Mouse (Mus musculus) retina, adult 2 months (tissue): Measurements from ENCODE around the gene Dusp12.
A peak's percentile ranks its signal among the peaks of the same experiment; 100 is the strongest.

ENCODE experiments used
- DNase-seq: peaks from one replicate; pipeline ENCODE4 v3.0.0-alpha.2; 2012; ENCODE audit warnings: low read depth, low spot score

Gene Dusp12

DNA sequence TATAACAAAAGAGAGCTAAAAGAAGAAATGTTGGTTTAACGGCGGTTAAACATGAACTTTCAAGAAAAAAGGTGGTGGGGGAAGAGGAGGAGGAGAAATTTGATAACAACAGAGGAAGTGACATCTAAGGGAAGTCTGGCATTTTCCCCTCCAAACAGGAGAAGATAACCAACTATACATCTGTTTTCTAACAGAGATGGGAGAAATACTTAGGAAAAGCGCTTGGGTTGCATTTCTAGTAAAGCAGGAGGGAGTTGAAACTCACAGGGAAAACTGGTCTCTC lies 23.0 kb downstream of the Dusp12 start:
- DNase-seq, result no peak

DNA sequence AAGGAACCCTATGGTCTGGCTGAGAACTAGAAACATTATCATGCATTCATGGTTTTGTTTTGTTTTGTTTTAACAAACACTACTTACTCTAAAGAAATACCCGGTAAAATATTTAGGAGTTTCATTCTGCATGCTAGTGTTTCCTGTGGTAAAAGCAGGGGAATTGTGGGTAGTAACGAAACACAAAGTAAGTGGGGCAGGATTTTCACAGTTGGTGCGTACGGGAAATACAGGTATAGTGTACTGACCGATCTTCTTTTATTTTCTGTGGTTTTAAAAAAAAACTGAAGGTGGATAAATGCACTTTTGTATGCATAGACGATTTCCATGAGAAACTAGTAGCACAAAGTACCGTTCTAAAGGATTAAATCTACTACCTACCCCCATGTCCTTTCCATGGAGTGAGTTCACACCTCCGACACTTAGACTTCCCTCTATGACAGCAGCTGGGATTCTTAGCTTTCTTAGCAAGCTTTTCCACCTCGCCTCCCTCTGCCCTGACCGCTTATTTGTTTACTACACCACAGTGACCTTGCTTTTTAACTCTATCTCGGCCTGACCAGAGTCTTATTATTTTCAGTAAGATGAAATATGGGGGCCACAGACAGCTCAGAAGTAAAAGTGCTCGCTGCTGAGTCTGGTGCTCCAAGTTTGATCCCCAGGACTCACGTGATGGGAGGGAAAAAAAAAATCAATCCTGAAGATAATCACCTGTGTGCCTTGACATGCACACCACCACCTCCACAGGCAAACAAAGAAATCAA lies 23.5 kb downstream of the Dusp12 start:
- DNase-seq, result no peak

DNA sequence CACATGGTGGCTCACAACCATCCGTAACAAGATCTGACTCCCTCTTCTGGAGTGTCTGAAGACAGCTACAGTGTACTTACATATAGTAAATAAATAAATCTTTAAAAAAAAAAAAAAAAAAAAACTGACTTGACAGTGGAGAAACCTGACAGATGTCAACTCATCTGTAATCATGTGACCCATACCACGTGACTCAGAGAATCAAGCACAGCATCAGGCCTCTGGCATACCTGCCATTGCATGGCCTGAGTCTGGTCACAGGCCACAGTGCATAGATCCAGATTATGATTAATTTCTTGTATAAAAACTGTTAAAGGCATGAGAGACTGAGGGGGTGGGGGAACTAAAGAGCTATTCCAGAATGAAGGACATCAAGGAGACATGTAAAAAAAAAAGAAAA lies 26.5 kb downstream of the Dusp12 start:
- DNase-seq, result no peak

DNA sequence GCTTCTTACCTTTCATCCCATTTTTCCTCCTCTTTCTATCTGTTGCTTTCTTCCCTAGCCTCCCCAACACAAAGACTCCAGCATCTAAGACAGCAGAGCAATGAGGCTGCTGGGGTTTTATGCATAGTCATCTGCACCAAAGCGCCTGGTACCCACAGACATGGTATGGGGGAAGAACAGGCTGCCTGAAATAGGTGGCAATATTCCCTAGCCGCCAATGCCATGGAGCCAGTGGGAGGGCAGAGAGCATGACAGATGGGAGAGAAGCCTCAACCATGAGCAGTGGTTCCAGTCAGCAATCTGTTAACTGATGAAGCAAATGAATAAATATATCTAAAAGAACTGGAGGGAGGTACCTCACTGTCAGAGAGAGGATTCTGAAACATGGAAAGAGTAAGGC lies 28.0 kb downstream of the Dusp12 start:
- no peak for DNase-seq

DNA sequence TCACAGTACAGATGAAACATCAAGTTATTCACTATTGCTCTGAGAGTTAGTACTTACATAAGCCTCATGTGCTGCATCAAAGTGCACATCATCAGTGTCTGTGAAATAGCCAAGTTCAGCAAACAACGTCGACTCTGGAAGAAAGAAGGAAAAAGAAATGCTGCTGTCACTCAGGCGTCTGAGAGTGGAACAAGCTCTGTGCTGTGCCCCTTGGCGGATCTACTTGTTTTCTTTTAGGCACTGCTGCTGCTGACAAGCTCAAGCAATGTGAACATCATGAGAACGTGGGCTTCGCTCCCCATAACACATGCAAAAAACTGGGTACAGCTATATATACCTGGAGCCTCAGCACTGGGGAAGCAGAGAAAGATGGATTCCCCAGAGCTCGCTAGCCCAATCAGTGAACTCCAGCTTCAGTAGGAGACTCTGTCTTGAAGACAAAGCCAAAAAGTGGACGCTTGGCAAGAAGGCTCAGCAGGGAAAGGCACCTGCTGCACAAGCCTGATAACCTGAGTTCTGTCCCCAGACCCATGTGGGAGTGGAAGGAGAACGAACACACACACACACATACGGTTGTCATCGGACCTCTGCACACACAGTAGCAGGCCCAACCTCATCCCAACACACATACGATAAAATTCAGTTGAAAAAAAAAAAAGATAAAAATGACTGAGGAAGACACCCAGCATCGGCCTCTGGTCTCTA lies 30.1 kb downstream of the Dusp12 start:
- DNase-seq, result no peak

DNA sequence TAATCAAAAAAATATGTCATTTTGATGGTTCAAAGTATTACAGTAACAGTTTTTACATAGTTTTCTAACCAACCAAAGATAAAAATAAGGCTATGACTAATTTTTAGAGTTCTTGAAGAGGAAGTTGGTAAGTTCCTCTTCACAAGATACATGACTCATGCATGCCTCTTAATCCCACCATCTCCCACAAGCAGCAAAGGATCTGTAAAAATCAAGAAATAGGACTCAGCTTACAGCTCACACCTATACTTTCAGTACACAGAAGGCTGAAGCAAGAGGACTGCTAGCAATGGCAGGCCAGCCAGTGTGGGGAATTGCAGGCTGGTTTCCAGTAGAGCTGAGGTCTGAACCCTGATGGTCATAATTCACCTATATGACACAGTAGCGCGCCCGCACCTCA lies 31.7 kb downstream of the Dusp12 start:
- no peak for DNase-seq

DNA sequence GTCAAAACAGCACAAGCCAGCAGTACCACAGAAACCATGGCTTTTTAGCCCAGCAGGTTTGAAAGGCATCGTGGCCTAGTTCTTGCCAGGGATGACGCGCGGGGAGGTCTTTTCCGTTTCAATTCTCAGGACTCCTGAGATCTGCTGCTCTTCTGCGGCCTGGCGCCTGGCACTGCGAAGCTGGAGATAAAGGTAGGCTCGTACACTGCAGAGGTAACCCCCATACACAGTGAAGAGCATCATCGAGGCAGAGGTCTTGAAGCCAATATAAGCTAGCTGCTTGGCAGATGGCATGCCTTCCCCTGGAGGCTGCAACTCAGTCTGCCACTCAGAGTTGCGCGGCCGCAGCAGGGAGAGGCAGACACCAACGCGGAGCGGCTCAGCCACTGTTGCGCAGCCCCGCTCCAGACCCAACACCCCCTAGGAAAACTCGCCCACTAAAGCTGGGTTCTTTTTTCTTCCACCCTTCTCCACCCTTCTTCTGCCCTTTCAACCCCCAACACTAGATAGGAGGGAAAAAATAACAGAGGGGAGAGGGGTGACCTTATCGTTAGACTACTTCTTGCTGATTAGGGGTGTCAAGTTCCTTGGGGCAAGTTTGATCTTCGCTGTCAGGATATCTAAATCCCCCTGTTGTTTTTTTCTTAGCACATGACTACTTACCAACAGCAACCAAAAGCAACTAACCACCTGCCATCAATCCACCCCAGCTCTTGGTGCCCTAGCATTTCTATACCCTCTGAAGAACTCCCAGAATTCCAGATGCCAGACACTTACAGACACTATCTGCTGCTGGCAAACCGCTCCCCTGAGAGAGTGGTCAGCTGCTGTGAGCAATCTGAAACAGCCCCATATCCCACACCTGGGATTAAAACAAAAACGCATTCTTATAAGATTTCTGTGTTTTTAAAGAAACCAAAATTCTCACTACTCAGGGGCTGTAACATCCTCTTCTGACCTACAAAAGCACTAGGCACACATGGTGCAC lies 34.4 kb downstream of the Dusp12 start:
- DNase-seq, result no peak

DNA sequence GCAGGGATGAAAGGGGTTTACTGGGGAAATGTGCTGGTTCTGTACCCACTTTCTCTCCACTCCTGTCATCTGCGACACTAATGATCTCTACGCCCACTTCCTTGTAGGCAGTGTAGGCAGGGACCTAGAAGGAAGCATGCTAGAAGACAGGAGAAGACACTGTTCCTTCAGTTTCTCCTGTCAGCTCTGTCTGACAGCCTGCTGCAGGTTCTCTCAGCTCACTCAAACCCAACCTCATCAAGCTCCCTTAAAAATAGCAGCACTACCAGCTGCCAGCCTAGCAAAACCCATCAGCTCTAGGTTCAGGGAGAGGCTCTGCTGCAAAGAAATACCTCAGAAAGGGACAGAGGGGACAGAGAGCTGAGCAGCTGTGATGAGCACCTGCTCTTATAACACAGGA lies 35.3 kb downstream of the Dusp12 start:
- no peak for DNase-seq

DNA sequence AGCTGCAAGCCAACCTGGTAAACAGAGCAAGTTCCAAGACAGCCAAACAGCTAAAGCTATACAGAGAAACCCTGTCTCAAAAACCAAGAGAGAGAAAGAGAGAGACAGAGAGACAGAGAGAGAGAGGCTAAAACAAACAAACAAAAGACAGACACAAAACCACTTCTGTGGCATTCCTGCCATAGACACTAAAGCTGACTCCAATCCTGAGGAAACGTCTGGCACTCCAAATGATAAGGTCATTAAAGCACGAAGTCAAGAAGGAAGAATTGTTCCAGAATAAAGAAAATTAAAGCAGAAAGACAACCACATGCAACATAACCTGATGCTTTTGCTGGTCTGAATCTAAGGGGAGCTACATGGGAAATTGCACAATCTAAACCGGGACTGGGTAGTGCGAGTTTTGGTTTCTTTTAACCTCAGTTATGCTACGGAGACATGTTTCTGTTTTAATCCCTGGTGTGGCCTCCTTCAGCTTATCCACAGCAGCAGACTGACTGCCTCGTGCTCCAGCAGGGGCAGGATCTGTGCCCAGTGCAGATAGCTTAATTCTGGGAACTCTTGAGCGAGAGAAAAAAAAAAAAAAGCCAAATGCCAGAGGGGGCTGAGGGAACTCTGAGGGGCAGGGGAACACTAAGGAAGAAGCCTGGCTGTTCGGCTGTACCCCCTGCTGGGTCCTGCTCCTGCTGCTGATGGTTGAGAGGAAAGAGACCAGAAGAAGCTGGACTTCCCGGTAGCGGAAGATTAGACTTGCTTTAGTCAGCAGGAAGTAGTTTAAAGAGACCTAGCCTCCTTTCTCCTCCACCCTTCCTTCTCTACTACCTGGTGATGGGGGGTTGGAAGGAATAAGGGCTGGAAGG lies 39.7 kb downstream of the Dusp12 start:
- DNase-seq, result no peak

DNA sequence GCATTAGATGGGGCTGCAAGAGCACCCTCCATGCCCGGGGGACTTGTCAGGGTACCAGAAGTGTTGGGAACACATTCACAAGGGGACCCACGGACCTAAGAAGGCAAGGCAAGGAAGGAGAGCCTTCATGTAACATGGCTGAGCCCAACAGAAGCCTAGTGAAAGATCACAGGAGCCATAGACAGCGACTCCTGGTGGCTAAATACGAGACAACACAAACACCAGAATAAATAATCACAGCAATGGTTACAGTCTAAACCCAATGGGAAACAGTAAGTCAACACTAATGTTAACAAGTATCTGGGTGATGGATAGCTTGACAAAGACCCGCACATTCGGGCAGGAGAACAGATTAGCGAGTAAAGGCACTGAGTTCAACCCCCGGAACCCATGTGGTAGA lies 41.0 kb downstream of the Dusp12 start:
- DNase-seq, result no peak

DNA sequence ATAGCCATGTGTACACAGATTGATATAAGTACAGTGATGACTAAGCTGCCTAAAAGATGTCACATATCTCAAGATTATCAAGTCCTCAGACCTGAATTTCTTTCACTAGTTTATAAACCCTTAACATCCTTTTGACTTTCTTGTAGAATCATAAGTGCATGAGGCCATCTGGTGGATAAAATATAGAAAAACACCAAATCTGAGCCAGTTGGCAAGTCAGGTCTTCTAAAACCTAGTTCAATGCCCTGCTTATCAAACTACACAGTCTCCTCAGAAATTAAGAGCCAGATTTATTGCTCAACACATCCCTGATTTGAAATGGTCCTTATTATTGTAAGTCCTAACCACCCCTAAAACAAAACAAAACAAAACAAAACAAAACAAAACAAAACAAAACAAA lies 45.7 kb downstream of the Dusp12 start:
- peak; percentile 18 for DNase-seq

DNA sequence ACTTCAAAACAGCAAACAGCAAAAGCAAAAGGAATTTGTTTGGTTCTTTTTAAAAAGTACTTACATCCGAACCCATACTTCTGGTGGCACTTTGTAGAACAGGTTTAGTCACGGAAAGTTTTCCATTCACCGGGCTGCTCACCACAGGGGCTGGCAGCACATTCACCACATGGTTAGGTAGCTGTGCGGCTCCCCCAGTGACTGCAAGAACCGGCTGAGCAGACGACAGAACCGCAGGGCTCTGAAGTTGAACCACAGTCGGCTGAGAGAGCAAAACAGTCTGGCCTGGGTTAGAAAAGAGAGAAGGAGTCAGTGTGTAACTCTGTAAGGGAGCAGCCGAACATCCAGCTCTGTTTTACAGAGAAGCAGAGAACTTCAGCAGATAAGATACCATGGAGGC lies 50.6 kb downstream of the Dusp12 start:
- no peak for DNase-seq

DNA sequence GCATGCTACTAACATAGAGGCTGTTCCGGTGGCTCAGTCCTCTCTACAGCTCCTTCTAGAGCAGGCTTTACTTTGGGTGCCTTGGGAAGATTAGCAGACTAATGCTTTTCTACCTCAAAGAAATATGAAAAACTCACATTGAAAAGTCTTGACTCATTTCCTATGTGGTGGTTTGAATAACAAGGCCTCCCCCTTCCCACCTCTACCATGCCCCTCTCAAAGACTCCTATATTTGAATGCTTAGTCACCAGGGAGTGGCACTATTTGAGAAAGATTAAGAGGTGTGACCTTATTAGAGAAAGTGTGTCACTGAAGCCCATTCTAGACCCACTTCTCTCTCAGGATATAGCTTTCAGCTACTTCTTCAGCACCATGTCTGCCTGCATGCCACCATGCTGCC lies 55.6 kb downstream of the Dusp12 start:
- DNase-seq, result no peak

DNA sequence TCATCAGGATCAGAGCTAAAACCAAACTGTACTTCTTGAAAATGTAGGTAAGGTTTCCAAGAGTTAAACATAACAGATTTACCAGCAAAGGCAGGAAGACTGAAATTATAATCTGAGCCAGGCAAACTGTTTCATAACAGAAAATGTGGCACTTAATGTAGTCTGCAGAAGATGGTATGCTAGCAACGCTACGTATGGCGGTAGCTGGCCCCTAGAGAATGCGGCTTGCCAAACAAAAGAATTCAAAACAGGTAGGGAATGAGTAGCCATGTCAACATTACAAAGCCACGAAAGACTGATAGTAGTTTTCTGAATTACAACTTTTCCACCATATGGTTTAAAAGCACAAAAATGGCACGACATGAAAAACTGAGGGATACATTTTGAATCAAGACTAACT lies 56.0 kb downstream of the Dusp12 start:
- no peak for DNase-seq
